Mouse (Mus musculus): ENCODE results near the gene Mrs2.
A peak's percentile ranks its signal among the peaks of the same experiment; 100 is the strongest.

Gene Mrs2

GRCm38 (mm10) chr13:25019793-25020539 is at the start of gene Mrs2:
Gene Mrs2 (minus strand): TSS chr13:25020379.
- peak; percentile 96 for DNase-seq (ENCODE audit: low read depth, low spot score)

GRCm38 (mm10) chr13:25069765-25070164 is 49.6 kb upstream of the Mrs2 start:
- DNase-seq (ENCODE audit: low read depth, low spot score), result no peak

- no peak for DNase-seq (ENCODE audit: low read depth, low spot score)
Observed at GRCm38 (mm10) chr13:25067183-25067582, 47.0 kb upstream of the Mrs2 start.

GRCm38 (mm10) chr13:25066659-25067058 is 46.5 kb upstream of the Mrs2 start:
- no peak for DNase-seq (ENCODE audit: low read depth, low spot score)

GRCm38 (mm10) chr13:25055873-25056667 is 35.9 kb upstream of the Mrs2 start, which contains the start of gene Dcdc2a:
Gene Dcdc2a (plus strand): TSS chr13:25056004.
- DNase-seq (ENCODE audit: low read depth, low spot score), result peak; percentile 37

- peak; percentile 87 for DNase-seq (ENCODE audit: low read depth, low spot score)
Observed at GRCm38 (mm10) chr13:25055111-25055554, 35.0 kb upstream of the Mrs2 start.

- no peak for DNase-seq (ENCODE audit: low read depth, low spot score)
Observed at GRCm38 (mm10) chr13:25052671-25053070, 32.5 kb upstream of the Mrs2 start.

- DNase-seq (ENCODE audit: low read depth, low spot score), result no peak
Observed at GRCm38 (mm10) chr13:25039488-25039887, 19.3 kb upstream of the Mrs2 start.

- DNase-seq (ENCODE audit: low read depth, low spot score), result no peak
Observed at GRCm38 (mm10) chr13:25027114-25027425, 6.9 kb upstream of the Mrs2 start.

- no peak for DNase-seq (ENCODE audit: low read depth, low spot score)
Observed at GRCm38 (mm10) chr13:25026409-25027113, 6.4 kb upstream of the Mrs2 start.

- DNase-seq (ENCODE audit: low read depth, low spot score), result peak; percentile 75
Observed at GRCm38 (mm10) chr13:25024655-25025054, 4.5 kb upstream of the Mrs2 start.

GRCm38 (mm10) chr13:25023129-25023528 is 3.0 kb upstream of the Mrs2 start:
- no peak for DNase-seq (ENCODE audit: low read depth, low spot score)

GRCm38 (mm10) chr13:25022386-25022785 is 2.2 kb upstream of the Mrs2 start:
- DNase-seq (ENCODE audit: low read depth, low spot score), result no peak

- DNase-seq (ENCODE audit: low read depth, low spot score), result no peak
Observed at GRCm38 (mm10) chr13:25020540-25020892, 337 bp upstream of the Mrs2 start.

GRCm38 (mm10) chr13:25018316-25018715 is 1.9 kb downstream of the Mrs2 start:
- DNase-seq (ENCODE audit: low read depth, low spot score), result no peak

GRCm38 (mm10) chr13:25007115-25007514 is 13.1 kb downstream of the Mrs2 start:
- DNase-seq (ENCODE audit: low read depth, low spot score), result no peak

GRCm38 (mm10) chr13:25002965-25003364 is 17.2 kb downstream of the Mrs2 start:
- DNase-seq (ENCODE audit: low read depth, low spot score), result no peak

GRCm38 (mm10) chr13:24999538-24999937 is 20.6 kb downstream of the Mrs2 start:
- no peak for DNase-seq (ENCODE audit: low read depth, low spot score)

- DNase-seq (ENCODE audit: low read depth, low spot score), result peak; percentile 47
Observed at GRCm38 (mm10) chr13:24993160-24993559, 27.0 kb downstream of the Mrs2 start.

GRCm38 (mm10) chr13:24989006-24989405 is 31.2 kb downstream of the Mrs2 start:
- DNase-seq (ENCODE audit: low read depth, low spot score), result no peak

- DNase-seq (ENCODE audit: low read depth, low spot score), result peak; percentile 82
Observed at GRCm38 (mm10) chr13:24988391-24988790, 31.8 kb downstream of the Mrs2 start.

GRCm38 (mm10) chr13:24985435-24985834 is 34.7 kb downstream of the Mrs2 start:
- DNase-seq (ENCODE audit: low read depth, low spot score), result peak; percentile 92

All from brain, adult 2 months (tissue).